ENCODE assay signal across 17 mouse cellular contexts in genomic region chr14:33797551-33798303, GRCm38 (mm10).
DNase-seq lines count a peak whose midpoint lies in the region; ATAC-seq and TF ChIP-seq lines count a peak whose summit lies in the region.
"Had no signal": no experiment of that assay in that cellular context is flagged by ENCODE, and none has a peak within 500 bp of the region (broad histone marks: within the 10 kb centered on the region; RNA-seq: fewer than 3 reads in every experiment).

No protein-coding gene starts in this region.

- H3K27me3 ChIP-seq in hindbrain, embryonic 14.5 days (ENCODE audit: control insufficient read depth, insufficient read depth, low read length) = no peaks in the 10 kb centered on the region
- no peaks in the 10 kb centered on the region for H3K27me3 ChIP-seq in hindbrain, embryonic 10.5 days (ENCODE audit: insufficient read depth, poor library complexity, severe bottlenecking)
- H3K27me3 ChIP-seq in embryonic facial prominence, embryonic 10.5 days (replicated peaks; ENCODE audit: low read depth, poor library complexity, severe bottlenecking) = 0 out of 2 replicates have a peak, but pooled peaks cover 6% of the 10 kb centered on the region
- H3K27me3 ChIP-seq in forebrain, postnatal 0 days (ENCODE audit: insufficient read depth, low read length) = no peaks in the 10 kb centered on the region
- no peaks in the 10 kb centered on the region for H3K27me3 ChIP-seq in neural tube, embryonic 14.5 days (ENCODE audit: control insufficient read depth, insufficient read depth, low read length)

- ATAC-seq in hindbrain, embryonic 14.5 days (ENCODE audit: low FRiP score) = 0 out of 2 replicates have a peak, but pooled peaks have one; percentile 59
- ATAC-seq in forebrain, postnatal 0 days = peak; percentile 90
- peak; percentile 54 for ATAC-seq in neural tube, embryonic 14.5 days (ENCODE audit: low read depth)
- ATAC-seq: CD4-positive, CD25-positive, alpha-beta regulatory T cell, adult 4 months; Patski had no signal

- TF ChIP-seq CTCF in forebrain, postnatal 0 days (IDR thresholded peaks at IDR 0.05; ENCODE audit: low read depth) = no peak

- no peak overlapping the region for H3K9ac ChIP-seq in hindbrain, embryonic 14.5 days
- H3K9ac ChIP-seq in forebrain, postnatal 0 days = no peak overlapping the region
- no peak overlapping the region for H3K9ac ChIP-seq in neural tube, embryonic 14.5 days (replicated peaks; ENCODE audit: low read depth, low read length)
- H3K9ac ChIP-seq: kidney, embryonic 15.5 days had no signal

- no peaks in the 10 kb centered on the region for H3K36me3 ChIP-seq in hindbrain, embryonic 14.5 days (replicated peaks; ENCODE audit: control insufficient read depth, insufficient read depth)
- no peaks in the 10 kb centered on the region for H3K36me3 ChIP-seq in hindbrain, embryonic 10.5 days
- H3K36me3 ChIP-seq in embryonic facial prominence, embryonic 10.5 days (replicated peaks) = no peaks in the 10 kb centered on the region
- no peaks in the 10 kb centered on the region for H3K36me3 ChIP-seq in forebrain, postnatal 0 days (ENCODE audit: insufficient read depth)
- no peaks in the 10 kb centered on the region for H3K36me3 ChIP-seq in neural tube, embryonic 14.5 days (ENCODE audit: control insufficient read depth, insufficient read depth, low read length)
- H3K36me3 ChIP-seq: kidney, embryonic 15.5 days; midbrain, embryonic 10.5 days had no signal

- no peak overlapping the region for H3K27ac ChIP-seq in hindbrain, embryonic 14.5 days
- no peak overlapping the region for H3K27ac ChIP-seq in hindbrain, embryonic 10.5 days
- no peak overlapping the region for H3K27ac ChIP-seq in embryonic facial prominence, embryonic 10.5 days (replicated peaks)
- peak overlapping the region; percentile 29; the same call in 1 of the 2 replicates for H3K27ac ChIP-seq in forebrain, postnatal 0 days (ENCODE audit: low read depth, low read length)
- peak overlapping the region; percentile 62; the same call in 1 of the 2 replicates for H3K27ac ChIP-seq in neural tube, embryonic 14.5 days (ENCODE audit: low read depth, low read length)
- H3K27ac ChIP-seq: kidney, embryonic 15.5 days; left cerebral cortex, adult 2 months; midbrain, embryonic 10.5 days had no signal

- DNase-seq in hindbrain, embryonic 14.5 days (ENCODE audit: low spot score) = no peak
- DNase-seq in hindbrain, embryonic 10.5 days (ENCODE audit: low spot score) = no peak
- peak; percentile 21 for DNase-seq in embryonic facial prominence, embryonic 10.5 days (ENCODE audit: low spot score)
- peak; percentile 59 for DNase-seq in forebrain, postnatal 0 days
- no peak for DNase-seq in cerebellum, adult 11 months
- no peak for DNase-seq in left cerebral cortex, adult 18-20 months (ENCODE audit: low spot score in 2 of 2)
- DNase-seq in spleen, postnatal 4 days (ENCODE audit: low spot score in 2 of 2) = no peak
- DNase-seq: adrenal gland, adult 2 months; gastrocnemius, postnatal 25 days; lung, adult 18-20 months; thymus, postnatal 14 days had no signal

- H3K4me2 ChIP-seq in hindbrain, embryonic 14.5 days (replicated peaks) = no peak overlapping the region
- peak overlapping the region; percentile 20; the same call in 1 of the 2 replicates for H3K4me2 ChIP-seq in forebrain, postnatal 0 days (ENCODE audit: low read depth)
- H3K4me2 ChIP-seq in neural tube, embryonic 14.5 days (ENCODE audit: low read depth, low read length) = no peak overlapping the region
- H3K4me2 ChIP-seq: kidney, embryonic 15.5 days had no signal

- H3K4me3 ChIP-seq in hindbrain, embryonic 14.5 days (replicated peaks; ENCODE audit: low read length) = no peak overlapping the region
- no peak overlapping the region for H3K4me3 ChIP-seq in hindbrain, embryonic 10.5 days
- no peak overlapping the region for H3K4me3 ChIP-seq in embryonic facial prominence, embryonic 10.5 days
- H3K4me3 ChIP-seq in forebrain, postnatal 0 days (ENCODE audit: low read depth, low read length) = no peak overlapping the region
- no peak overlapping the region for H3K4me3 ChIP-seq in neural tube, embryonic 14.5 days (ENCODE audit: low read depth, low read length)
- H3K4me3 ChIP-seq: kidney, embryonic 15.5 days; left cerebral cortex, adult 2 months; midbrain, embryonic 10.5 days had no signal

- no peaks in the 10 kb centered on the region for H3K9me3 ChIP-seq in hindbrain, embryonic 14.5 days (ENCODE audit: control insufficient read depth, low read length)
- no peaks in the 10 kb centered on the region for H3K9me3 ChIP-seq in hindbrain, embryonic 10.5 days
- H3K9me3 ChIP-seq in embryonic facial prominence, embryonic 10.5 days = no peaks in the 10 kb centered on the region
- no peaks in the 10 kb centered on the region for H3K9me3 ChIP-seq in forebrain, postnatal 0 days (ENCODE audit: low read length)
- no peaks in the 10 kb centered on the region for H3K9me3 ChIP-seq in neural tube, embryonic 14.5 days (ENCODE audit: control insufficient read depth, low read length)
- H3K9me3 ChIP-seq: kidney, embryonic 15.5 days; midbrain, embryonic 10.5 days had no signal

- no peaks in the 10 kb centered on the region for H3K4me1 ChIP-seq in hindbrain, embryonic 14.5 days (replicated peaks; ENCODE audit: control insufficient read depth, insufficient read depth, low read length)
- peaks cover 11% of the 10 kb centered on the region for H3K4me1 ChIP-seq in hindbrain, embryonic 10.5 days (replicated peaks)
- H3K4me1 ChIP-seq in embryonic facial prominence, embryonic 10.5 days = peaks cover 21% of the 10 kb centered on the region
- no peaks in the 10 kb centered on the region for H3K4me1 ChIP-seq in forebrain, postnatal 0 days (ENCODE audit: insufficient read depth)
- 0 out of 2 replicates have a peak, but pooled peaks cover 7% of the 10 kb centered on the region for H3K4me1 ChIP-seq in neural tube, embryonic 14.5 days (ENCODE audit: control insufficient read depth, insufficient read depth, low read length)

- 64% methylated on average over 15 of the region's 15 CpGs for WGBS in hindbrain, embryonic 14.5 days
- 73% methylated on average over 15 of the region's 15 CpGs for WGBS in hindbrain, embryonic 10.5 days
- 66% methylated on average over 15 of the region's 15 CpGs for WGBS in embryonic facial prominence, embryonic 10.5 days
- 25% methylated on average over 15 of the region's 15 CpGs for WGBS in forebrain, postnatal 0 days
- 41% methylated on average over 15 of the region's 15 CpGs for WGBS in neural tube, embryonic 14.5 days

Comparison
In these comparisons a context has a peak if more than half of its experiments do, and no peak if none do; other contexts are left out.
1. DNase-seq: peak in embryonic facial prominence, embryonic 10.5 days (single experiment) and forebrain, postnatal 0 days (single experiment); none in hindbrain, embryonic 14.5 days (single experiment), hindbrain, embryonic 10.5 days (single experiment), cerebellum, adult 11 months (single experiment), left cerebral cortex, adult 18-20 months (0 of 2) and spleen, postnatal 4 days (0 of 2).
2. H3K27ac ChIP-seq: peak in forebrain, postnatal 0 days (single experiment) and neural tube, embryonic 14.5 days (single experiment); none in hindbrain, embryonic 14.5 days (single experiment), hindbrain, embryonic 10.5 days (single experiment) and embryonic facial prominence, embryonic 10.5 days (single experiment).
3. Peak in every context shown above with its lines, with median percentiles within 50 percentile points of each other: ATAC-seq.